Mouse (Mus musculus) mouse trophoblast stem cell (cell line): ENCODE data around the gene Stx16.

Source experiments
- in situ Hi-C, 2 experiments: fragments of 300-500 bp; cut with MseI, MboI; formaldehyde crosslinking; loops; 2 replicates in 1 of 2; 3 replicates in 1 of 2; pipeline ENCODE4 v1.15.1; 2025

Gene Stx16

DNA sequence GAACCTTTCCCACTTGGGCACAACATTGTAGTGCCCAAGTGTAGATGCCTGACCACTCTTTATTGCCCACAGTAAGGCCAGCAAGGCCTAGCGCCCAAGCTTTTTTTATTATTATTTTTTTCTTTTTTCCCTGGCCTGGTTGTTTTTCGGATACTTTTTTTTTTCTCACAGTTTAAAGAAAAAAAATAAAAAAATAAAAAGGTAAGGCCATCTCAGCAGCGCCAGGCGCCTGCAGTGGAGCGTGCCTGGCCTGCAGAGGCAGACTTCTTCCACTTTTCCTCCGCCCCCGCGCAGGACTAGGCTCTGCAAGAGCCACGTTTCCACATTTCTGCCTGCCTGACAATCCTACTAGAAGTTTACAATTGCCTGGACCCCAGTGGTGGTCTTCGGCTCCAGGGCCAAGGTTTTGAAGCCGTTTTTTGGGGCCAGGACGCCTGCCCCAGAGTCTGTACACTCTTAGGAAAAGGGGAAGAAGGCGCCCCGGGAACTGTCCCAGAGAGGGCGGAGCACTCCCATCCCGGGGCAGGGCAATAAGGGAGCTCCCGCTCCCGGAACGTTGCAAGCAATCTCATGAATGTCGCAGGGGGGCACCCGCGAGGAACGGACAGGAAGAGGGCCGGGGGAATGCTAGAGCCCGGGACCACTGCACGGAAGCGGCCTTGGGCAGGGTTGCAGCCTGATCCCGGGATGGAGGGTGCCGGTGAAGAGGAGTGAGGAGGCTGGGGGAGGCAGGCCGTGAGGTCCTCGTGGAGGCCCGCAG lies at the start of gene Stx16:
TSS of gene Stx16 (plus strand) at position 636 of the 760 bp plus-strand sequence.
- in situ Hi-C loops: no loop called here

DNA sequence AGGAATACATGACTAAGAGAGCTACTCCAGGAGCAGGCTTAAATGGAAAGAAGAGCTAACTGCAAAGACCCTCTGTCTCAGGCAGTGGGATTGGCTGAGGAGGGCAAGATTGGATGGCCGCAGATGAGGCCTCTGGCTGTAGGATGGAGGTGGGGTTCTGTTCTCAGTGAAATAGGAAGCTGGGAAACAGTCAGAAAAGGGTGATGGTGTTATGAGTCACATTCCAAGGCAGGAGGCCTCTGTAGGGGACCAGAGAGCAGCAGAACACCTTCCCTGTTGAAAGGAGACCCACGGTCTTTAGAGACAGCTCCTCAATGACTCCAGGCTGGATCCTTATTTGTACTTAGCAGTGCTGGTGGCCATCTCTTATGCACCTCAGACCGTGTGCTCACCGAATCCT lies 49.7 kb upstream of the Stx16 start:
- in situ Hi-C loops: no loop called here

DNA sequence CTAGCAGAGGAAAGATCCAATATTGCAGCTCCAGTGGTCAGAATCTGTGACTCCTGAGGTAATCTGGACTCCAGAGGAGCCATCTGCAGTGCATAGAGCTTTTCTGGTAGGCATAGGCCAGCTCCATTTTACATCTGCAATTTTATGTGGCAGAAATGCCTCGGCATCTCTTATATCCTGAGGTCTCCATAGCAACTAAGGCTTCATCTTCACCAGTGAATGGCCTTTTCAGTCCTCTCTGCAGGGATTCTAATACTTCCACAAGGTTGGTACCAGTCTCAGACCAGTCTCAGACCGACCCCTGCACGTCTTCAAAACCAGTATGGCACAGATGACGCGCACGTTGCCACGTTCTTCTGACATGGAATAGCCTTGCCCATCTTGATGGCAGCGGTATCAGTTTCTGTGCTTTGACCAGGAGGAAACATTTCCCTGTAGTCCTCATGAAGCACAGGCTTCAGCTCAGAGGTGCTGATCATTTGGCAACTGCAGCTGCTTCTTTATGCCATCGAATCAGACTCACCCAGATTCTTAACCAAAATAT lies 42.8 kb upstream of the Stx16 start:
- in situ Hi-C loops: no loop called here

DNA sequence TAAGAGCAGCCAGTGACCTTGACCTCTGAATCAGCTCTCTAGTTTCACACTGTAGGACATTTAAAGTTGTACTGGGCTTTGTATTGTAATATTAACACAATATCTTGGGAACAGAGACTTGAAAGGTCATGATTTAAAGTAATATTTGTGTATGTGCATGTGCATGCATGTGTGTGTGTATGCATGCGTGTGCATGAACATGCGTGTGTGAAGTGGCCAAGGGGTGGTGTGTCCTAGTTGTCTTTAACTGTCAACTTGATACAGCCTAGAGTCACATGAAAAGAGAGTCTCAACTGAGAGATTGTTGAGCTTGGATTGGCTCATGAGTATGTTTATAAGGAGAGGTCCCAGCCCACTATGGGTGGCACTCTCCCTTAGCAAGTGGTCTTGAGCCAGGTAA lies 28.5 kb upstream of the Stx16 start:
- in situ Hi-C loops: no loop called here

DNA sequence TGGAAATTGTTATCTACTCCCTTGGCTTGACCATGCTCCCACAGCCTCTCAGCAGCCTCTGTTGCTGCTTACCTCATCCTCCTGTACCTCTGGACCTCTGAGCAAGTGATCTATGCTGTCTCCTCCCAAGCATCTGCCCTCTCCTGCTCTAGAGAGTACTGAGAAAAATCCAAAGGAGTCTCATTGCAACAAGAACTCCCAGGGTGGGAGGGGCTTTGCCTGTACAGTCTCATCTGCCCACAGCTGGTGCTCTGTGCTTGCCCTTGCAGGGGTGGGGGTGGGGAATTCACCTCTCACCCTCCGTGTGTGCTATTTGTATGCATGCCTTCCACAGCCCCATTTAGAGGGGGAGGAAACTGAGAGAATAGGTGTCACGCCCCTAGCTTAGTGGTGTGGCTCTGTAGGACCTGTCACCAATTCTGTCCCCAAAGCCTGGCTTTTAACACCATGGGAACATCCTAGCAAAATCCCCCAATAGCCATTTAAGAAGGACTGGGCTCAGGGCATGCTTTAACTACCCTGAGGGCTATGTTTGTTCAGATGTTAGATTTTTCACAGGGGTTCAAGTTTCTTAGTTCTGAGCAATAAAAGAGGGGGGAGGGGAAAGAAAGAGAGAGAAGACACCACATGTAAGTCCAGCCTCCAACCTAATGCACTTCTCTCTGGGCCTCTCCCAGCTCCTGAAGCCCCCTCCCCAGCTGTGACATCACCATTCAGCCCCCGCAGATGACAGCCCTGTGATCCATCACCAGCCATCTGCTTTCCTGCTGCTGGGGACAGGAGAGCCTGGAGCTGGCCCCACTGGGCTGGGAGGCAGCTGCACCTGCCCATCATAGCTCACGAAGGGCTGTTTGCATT lies 26.4 kb upstream of the Stx16 start:
- in situ Hi-C loops: no loop called here

DNA sequence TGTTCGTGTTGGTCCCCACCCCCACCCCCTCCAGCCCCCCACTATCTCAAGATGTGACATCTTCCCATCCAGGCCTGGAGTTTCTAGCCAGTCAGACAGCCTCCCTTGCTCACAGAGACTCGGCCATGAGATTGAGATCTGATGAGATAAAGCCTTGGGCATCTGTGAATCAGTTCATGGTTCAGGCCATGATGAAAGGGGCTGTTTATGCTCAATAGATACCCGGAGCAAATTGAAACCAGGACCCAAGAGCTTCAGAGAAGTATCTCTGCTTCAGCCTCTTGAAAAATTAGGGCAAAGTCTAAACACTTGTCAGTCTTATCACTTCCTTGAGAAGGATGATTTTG lies 25.8 kb upstream of the Stx16 start:
- in situ Hi-C loops: no loop called here

DNA sequence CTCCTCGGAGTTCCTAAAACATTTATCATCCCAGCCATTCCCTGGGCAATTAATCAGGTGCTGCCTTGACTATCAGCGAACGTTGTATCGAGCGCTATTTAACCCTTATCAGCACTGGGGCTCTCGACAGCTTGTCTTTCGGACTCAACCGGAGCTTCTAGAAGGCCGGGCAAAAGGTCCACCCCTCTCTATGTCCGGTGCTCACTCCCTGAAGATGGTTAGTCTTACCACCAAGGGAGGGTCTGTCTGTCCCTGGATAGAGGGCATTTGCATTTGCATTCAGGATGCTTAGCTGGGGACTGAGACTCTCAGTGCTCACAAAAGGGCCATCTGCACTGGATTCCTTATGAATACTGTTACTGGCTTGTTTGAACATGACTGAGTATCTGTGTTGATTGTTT lies 25.0 kb upstream of the Stx16 start:
- in situ Hi-C loops: no loop called here

DNA sequence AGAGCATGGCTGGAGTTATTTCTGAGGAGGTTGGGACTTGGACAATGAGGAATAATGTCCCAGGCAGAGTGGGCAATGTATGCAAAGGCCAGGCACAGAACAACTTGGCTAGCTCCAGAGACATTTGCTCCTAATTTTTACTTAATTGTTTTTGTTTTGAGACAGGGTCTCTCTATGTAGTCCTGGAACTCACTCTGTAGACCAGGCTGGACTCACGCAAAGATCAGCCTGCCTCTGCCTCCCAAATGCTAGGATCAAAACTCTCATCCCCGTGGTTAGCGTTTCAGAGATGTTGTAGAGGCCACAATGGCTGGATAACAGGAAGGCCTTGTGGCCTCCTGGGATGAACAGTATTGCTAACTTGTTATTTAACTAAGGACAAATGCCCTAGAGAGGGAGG lies 21.6 kb upstream of the Stx16 start:
- in situ Hi-C loops: no loop called here

DNA sequence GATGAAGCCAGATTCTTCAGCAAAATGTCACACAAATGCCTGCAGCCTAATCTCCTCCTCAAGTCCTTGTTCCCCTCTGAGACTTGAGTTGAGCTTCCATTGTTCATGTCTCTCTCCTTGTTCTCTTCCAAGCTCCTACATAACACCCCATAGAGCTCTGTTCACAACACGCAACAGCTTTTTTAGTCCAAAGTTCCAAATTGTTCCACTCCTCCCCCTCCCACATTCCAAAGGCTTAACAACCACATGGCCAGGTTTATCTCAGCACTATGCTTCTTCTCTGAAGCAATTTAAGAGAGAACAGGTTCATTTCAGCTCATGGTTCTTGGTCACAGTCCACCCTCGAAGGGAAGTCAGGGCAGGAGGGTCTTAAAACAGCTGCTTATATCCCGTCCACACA lies 18.4 kb upstream of the Stx16 start:
- in situ Hi-C loops: no loop called here

DNA sequence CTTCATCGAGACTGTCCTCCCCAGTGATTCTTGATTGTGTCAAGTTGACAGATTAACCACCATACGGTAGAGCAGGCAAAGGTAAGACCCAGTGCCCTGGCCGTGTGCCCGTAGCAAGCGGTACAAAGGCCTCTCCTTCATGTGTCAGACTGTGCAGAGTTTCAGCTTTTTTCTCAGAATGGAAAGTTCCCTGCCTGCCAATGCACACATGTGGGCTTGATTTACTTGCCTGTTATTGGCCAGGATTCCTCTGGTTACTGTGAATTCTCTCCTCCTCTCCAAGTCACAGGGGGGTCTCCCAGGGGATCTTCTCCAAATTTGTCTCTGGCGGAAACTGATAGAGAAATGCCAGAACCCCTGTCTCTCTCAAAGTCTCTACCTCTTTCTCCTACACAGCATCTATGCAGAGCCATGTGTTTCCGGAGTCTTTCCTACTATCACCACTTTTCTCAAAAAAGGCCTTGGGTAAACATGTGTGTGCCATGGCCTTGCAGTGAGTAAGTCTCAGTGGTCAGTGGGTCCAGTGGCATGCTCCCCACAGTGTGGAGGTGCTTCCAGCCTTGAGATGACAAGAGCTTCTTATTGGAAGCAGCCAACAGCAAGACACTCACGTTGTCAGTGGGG lies 17.7 kb upstream of the Stx16 start:
- in situ Hi-C loops: no loop called here

DNA sequence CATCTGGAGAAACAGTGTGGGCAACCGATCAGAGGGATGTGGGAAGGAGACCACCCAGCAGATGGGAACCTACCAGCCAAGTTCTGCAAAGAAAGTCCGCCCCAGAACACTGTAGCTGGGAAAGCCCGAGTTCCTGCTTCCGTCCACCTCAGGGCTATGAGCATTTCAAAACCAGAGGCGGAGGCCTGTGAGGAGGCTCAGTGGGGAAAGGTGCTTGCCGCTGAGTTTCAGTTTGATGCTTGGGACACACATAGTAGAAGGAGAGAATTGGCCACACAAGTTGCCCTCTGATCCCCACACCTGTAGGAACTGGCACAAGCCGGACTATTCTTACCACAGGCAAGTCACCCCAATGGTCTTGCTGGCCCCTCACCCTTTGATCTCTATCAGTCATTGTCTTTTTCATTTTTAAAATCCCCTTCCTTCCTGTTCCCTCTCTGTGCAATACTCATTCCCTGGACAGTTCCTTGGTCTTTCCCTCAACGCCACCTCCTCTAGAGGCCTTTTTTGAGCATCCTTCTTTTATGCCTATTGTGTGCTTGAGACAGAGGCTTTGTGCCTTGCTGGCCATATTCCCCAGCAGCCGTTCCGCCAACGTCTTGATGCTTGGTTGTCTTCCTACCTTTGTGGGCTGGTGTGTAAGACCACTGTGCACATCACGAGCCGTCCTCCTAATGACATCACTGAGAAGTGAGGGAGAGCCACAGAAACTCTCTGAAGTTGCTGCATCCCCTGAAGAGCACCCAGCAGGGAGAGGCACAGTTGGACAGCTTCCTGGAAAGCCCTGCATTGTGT lies 16.3 kb upstream of the Stx16 start:
- in situ Hi-C loops: no loop called here

DNA sequence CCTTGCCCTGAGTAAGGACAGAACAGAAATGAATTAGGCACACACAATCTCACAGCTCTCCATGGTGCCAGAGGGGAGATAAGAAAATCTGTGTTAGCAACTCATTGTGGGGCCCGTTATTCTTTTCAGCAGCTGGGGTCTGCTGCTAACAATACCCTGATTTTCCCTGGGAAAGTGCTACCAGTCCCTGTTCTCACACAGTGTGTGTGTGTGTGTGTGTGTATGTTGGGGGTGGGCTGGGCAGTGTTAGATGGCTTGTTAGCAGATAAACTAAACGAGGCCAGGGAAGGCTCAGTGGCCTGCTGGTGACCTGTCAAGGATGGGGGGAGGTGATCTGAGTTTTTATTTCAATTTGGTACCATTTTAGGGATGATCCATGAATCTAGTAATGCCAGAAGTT lies 14.9 kb upstream of the Stx16 start:
- in situ Hi-C loops: no loop called here

DNA sequence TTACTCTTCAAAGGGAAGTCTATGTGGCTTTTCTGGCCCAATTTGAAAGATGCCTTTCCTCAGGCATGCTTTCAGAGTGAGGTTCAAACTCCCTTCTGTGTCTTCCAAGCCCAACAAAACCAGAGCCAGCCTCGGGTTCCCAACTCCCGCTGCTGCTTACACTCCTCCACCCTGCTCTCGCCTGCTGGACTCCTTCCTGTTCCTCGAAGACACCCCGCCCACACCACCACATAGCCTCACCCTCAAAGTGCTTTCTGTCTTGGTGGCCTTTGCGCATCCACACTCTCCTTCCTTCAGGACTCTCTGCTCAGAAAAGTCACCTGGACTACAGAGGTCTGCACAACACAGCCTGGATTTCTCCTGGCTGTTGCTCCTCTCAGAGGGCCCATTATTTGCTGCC lies 13.0 kb upstream of the Stx16 start:
- in situ Hi-C loops: no loop called here

DNA sequence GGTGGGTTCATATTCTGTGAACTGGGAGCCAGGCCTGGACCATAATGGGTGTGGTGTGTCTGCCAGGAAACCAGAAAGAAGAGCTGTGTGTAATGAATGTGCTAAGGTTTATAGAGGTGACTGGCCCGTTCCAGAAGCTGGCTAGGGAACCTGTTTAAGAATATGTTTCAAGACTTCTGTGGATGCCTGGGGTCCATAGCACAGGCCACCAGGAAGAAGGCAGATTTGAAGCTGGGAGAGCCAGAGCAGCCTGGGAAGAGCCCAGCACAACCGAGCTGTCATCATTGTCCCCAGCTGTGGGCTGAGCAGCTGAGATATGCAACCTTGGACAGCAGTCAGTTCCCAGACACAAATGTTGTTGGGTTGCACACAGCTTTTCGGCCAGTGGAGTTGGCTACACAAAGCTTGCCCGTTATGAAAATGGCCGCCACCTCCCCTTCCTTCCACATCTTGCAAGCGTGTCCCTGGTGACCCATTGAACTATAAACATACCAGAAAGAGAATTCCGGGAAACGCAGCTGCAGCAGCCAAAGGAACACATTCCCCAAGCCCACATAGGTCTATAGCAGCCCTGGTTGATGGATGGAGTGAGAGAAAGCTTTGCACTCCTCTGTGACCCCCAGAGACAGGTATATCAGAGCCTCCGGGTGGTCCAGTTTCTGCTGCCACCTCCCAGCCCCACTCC lies 12.4 kb upstream of the Stx16 start:
- in situ Hi-C loops: no loop called here

DNA sequence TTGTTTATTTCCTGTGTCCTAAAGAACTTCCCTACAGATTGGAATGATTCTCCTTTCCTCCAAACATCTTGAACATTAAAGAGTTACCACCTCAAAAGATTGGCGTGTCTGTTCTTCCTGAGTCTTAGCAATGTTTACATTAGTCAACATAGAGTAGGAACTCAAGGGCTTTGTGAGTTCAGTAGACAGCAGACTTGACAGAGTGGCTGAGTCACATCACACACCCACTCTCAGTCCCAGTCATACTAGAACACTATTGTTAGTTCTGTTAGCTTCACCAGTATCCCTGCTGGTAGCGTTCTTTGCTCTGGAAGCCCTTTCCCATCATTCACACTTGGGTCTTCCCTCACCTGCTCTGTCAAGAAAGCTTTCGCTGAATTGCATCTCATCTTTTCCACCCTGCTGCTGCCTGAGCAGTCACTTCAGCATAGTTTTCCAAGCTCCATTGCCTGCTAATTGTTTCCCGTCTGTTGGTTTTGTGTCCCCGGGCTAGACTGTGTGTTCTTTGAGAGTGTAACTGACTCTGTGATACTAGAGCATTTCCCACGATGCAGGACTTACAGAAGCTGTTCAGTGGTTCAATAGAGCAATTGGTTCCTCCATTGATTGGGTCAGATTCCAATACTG lies 8.2 kb upstream of the Stx16 start:
- in situ Hi-C loops: no loop called here

DNA sequence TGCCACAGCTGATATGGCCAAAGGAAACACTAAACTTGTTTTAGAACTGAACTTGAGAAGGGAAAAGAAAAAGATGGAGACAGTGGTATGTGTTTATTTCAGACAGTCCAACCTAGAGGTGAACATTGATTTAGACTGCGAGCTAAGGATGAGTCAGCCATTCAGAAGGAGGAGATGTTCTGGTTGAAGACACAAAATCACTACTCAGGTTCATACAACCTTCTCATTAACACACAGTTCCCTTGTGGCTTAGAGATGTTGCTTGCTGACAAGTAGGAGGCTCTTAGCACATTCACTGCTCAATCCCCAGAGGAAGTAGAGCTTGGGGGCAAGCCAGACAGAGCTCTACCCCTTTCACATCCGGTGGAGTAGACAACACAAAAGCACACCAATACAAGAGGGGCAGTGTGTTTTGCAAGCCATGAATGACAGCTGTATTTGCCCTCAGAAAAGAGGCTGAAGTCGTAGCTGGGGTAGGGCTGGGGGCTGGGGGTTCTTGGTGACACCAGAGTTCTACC lies 6.5 kb upstream of the Stx16 start:
- in situ Hi-C loops: no loop called here

DNA sequence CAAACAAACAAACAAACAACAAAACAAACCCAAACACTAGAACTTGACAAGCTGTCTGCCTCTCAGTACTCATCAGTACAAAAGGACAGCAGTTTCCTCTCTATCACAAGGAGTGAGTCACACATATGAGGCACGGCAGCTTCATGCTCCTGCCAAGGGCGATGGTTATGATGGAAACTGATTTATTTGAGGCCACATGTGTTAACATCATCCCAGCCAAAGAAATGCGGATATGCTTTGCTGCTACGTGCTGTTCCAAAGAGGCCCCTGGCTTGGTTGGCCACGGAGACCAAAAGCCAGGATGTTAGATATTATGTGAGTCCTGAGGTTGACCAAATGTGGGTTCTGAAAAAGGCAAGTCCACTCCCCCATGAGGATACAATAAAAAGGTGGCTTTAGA lies 4.7 kb upstream of the Stx16 start:
- in situ Hi-C loops: no loop called here

DNA sequence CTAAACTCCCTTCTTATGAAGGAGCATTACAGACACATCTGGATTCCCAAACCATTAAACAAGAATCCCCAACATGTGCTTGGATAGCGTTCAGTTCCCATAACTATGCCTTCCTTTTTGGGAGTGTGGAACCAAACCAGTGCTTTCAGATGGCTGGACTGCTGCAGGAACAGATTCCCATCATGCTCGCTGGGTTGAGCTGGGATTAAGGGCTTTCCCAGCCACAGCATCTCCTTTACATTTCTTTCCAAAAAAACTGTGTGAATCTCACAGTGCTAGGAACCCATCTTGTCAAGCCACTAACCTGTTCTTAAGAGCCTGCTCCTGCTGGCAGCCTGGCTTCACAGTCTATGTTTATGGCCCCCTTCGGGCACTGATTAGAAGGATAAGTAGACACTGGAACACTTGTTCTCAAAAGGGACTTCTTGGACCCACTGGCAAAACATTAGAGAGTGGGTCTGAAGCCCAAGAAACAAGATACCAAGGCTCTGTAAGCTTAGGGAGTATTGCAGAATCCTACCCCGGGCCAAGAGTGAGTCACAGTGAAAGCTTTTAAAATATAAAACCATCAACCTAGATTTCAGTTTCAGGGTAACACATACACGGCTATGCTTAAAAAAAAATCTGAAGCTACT lies 2.8 kb upstream of the Stx16 start:
- in situ Hi-C loops: no loop called here

DNA sequence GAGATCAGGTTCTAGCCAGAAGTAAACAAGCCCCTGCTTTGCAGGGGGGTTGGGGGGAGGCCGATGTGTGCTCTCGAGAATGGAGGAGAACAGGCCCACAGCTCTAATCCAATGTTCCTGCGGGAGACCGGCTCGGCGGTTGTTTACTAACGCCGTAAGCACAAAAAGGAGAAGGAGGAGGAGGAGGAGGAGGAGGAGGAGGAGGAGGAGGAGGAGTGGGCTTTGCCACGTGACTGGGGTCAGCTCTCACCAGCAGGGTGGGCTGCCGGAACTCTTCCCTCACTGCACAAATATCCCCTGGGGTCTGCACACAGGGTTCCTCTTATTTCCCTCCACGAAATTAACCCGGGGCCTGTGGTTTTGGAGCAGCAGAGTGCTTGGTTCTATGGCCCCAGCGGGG lies 1.5 kb upstream of the Stx16 start:
- in situ Hi-C loops: no loop called here

DNA sequence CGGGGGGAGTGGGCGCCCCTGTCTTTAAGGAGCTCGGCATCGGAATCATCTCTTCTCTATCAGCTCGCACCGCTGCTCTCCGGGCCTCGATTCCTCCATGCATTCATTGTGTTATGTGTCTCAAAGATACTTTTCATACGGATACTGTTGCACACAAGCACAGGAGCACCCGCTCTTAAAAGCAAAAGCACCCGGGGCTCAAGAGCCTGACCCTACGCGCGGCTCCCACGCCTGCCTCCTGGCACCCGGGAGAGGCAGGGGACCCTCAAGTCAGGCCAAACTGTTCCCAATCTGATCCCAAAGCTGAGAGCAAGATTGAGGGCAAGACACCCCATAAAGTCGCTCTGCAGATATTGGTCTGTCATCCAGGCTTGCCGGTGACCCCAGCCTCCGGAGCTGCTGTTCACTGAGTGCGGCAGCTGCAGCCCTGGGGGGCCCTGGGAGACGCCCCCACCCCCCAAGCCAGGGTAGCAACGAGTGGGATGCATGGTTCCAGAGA lies 987 bp upstream of the Stx16 start:
- in situ Hi-C loops: no loop called here
